Mouse (Mus musculus): ENCODE data around the gene Ptprr. TPM values are rescaled to one million over a fixed set of nuclear protein-coding genes. Genes with fewer than 3 reads are reported as not detected.

Ptprr gene
- polyA plus RNA-seq (2015; fragmentation: Nextera tagmentation; extraction: Ambion mirVana): 0.16 and 0.26 TPM in 2 replicates

GRCm38 (mm10) chr10:116017845-116018479 lies at the start of gene Ptprr:
Gene Ptprr (plus strand): TSS chr10:116018213.
- Histone ChIP-seq H3K27me3 (peaks cover 12% of the 10 kb centered on the region), H3K9me3 (replicated peaks) (no peaks in the 10 kb centered on the region), H3K4me1 (replicated peaks) (no peaks in the 10 kb centered on the region), H3K4me2 (peak within 1 kb of the TSS; percentile 42), H3K36me3 (replicated peaks) (no peaks in the 10 kb centered on the region), H3K4me3 (replicated peaks) (no peak within 1 kb of the TSS), H3K27ac (replicated peaks) (no peak within 1 kb of the TSS), H3K9ac (no peak within 1 kb of the TSS)
- under 1% methylated on average over 19 of the region's 19 CpGs for WGBS (ENCODE audit: insufficient replicate concordance)
- no peak for ATAC-seq (ENCODE audit: insufficient read depth)

GRCm38 (mm10) chr10:115976345-115976744 lies 41.7 kb upstream of the Ptprr start:
- 41% methylated on average over 7 of the region's 7 CpGs for WGBS (ENCODE audit: insufficient replicate concordance)
- no peaks in the 10 kb centered on the region for H3K4me1 ChIP-seq (replicated peaks)
- H3K9me3 ChIP-seq (replicated peaks): no peaks in the 10 kb centered on the region
- no peak for ATAC-seq (ENCODE audit: insufficient read depth)
- H3K36me3 ChIP-seq (replicated peaks): no peaks in the 10 kb centered on the region
- no peak overlapping the region for H3K4me3 ChIP-seq (replicated peaks)
- no peak overlapping the region for H3K9ac ChIP-seq
- H3K27me3 ChIP-seq: no peaks in the 10 kb centered on the region
- no peak overlapping the region for H3K4me2 ChIP-seq
- H3K27ac ChIP-seq (replicated peaks): no peak overlapping the region

DNA sequence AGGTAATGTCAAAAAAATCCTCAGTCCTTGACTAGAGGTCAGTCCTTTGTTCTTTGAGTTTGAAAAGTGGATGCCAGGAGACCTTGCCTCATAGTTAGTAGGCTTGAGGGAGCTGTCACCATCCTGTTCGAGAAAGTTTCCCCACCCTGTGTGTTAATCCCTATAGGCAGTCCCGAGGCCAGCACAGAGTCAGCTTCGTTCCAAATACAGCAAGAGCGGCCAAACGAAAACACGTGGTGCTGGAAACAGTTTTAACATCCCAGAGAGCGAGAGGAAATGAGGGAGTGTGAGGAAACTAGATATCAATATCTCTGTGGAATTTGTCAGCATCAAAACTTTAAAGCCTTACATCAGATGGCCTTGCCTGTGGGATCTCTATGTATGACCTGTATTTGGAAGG lies 39.0 kb upstream of the Ptprr start:
- H3K36me3 ChIP-seq (replicated peaks): no peaks in the 10 kb centered on the region
- no peaks in the 10 kb centered on the region for H3K4me1 ChIP-seq (replicated peaks)
- no peak overlapping the region for H3K4me3 ChIP-seq (replicated peaks)
- H3K27me3 ChIP-seq: no peaks in the 10 kb centered on the region
- no peak overlapping the region for H3K9ac ChIP-seq
- H3K4me2 ChIP-seq: no peak overlapping the region
- H3K9me3 ChIP-seq (replicated peaks): no peaks in the 10 kb centered on the region
- H3K27ac ChIP-seq (replicated peaks): no peak overlapping the region
- ATAC-seq (ENCODE audit: insufficient read depth): no peak
- WGBS (ENCODE audit: insufficient replicate concordance): 48% methylated on average over 7 of the region's 7 CpGs

GRCm38 (mm10) chr10:115980018-115980417 lies 38.0 kb upstream of the Ptprr start:
- ATAC-seq (ENCODE audit: insufficient read depth): no peak
- H3K9me3 ChIP-seq (replicated peaks): no peaks in the 10 kb centered on the region
- no peaks in the 10 kb centered on the region for H3K27me3 ChIP-seq
- no peak overlapping the region for H3K9ac ChIP-seq
- no peaks in the 10 kb centered on the region for H3K36me3 ChIP-seq (replicated peaks)
- H3K4me1 ChIP-seq (replicated peaks): no peaks in the 10 kb centered on the region
- H3K4me2 ChIP-seq: no peak overlapping the region
- no peak overlapping the region for H3K27ac ChIP-seq (replicated peaks)
- H3K4me3 ChIP-seq (replicated peaks): no peak overlapping the region
- WGBS (ENCODE audit: insufficient replicate concordance): 56% methylated on average over 2 of the region's 2 CpGs

- H3K9me3 ChIP-seq (replicated peaks): no peaks in the 10 kb centered on the region
- no peaks in the 10 kb centered on the region for H3K4me1 ChIP-seq (replicated peaks)
- no peaks in the 10 kb centered on the region for H3K36me3 ChIP-seq (replicated peaks)
- no peak for ATAC-seq (ENCODE audit: insufficient read depth)
- WGBS (ENCODE audit: insufficient replicate concordance): 50% methylated on average over 6 of the region's 6 CpGs
- no peak overlapping the region for H3K9ac ChIP-seq
- H3K27me3 ChIP-seq: no peaks in the 10 kb centered on the region
- H3K27ac ChIP-seq (replicated peaks): no peak overlapping the region
- no peak overlapping the region for H3K4me2 ChIP-seq
- H3K4me3 ChIP-seq (replicated peaks): no peak overlapping the region
Measured at GRCm38 (mm10) chr10:115984308-115984707, 33.7 kb upstream of the Ptprr start.

DNA sequence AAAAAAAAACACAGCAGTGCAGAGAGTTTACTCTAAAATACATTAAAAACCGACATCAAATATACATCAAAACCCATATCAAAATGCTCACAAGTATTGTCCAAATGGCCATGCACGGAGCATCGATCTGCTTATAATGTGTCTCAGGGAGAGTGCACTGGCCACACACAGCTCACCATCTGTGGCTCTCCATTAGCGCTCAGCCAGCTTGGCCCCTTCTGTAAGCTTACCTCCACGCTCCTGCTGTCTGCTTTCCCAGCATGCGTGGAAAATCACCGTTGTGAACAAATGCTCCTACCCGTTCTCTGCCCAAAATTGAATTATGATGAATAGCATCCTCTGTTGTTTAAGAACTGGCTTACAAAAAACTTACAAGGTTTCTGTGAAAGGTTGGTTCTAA lies 16.2 kb upstream of the Ptprr start:
- Histone ChIP-seq H3K4me1 (replicated peaks) (no peaks in the 10 kb centered on the region), H3K36me3 (replicated peaks) (no peaks in the 10 kb centered on the region), H3K9ac (no peak overlapping the region), H3K27ac (replicated peaks) (no peak overlapping the region), H3K9me3 (replicated peaks) (no peaks in the 10 kb centered on the region), H3K4me3 (replicated peaks) (no peak overlapping the region), H3K27me3 (no peaks in the 10 kb centered on the region), H3K4me2 (no peak overlapping the region)
- 74% methylated on average over 8 of the region's 8 CpGs for WGBS (ENCODE audit: insufficient replicate concordance)
- ATAC-seq (ENCODE audit: insufficient read depth): no peak

DNA sequence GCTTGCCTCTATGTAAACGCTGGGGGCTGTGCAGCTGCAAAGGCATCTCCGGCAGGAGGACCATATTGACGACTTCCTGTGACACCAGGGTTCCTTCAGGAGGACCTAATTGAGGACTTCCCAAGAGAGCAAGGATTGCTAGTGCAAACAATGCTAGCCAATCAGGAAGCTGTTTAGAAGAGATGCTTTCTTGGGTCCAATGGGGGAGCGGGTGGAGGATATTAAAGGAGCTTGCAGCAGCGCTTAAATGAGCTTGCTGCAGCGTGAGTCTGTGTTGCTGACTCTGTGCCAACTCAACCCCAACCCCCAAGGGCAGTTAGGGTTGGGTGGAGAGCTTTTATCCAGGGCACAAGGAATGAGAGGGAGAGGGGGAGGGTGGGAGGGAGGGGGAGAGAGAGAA lies 11.3 kb upstream of the Ptprr start:
- no peak for ATAC-seq (ENCODE audit: insufficient read depth)
- 39% methylated on average over 6 of the region's 6 CpGs for WGBS (ENCODE audit: insufficient replicate concordance)
- Histone ChIP-seq H3K4me2 (no peak overlapping the region), H3K27me3 (no peaks in the 10 kb centered on the region), H3K36me3 (replicated peaks) (no peaks in the 10 kb centered on the region), H3K27ac (replicated peaks) (no peak overlapping the region), H3K9ac (no peak overlapping the region), H3K9me3 (replicated peaks) (no peaks in the 10 kb centered on the region), H3K4me3 (replicated peaks) (no peak overlapping the region), H3K4me1 (replicated peaks) (no peaks in the 10 kb centered on the region)

- Histone ChIP-seq H3K27ac (replicated peaks) (no peak overlapping the region), H3K9me3 (replicated peaks) (no peaks in the 10 kb centered on the region), H3K4me2 (peak overlapping the region; percentile 42; the same call in 1 of the 2 replicates), H3K27me3 (peaks cover 12% of the 10 kb centered on the region), H3K36me3 (replicated peaks) (no peaks in the 10 kb centered on the region), H3K4me3 (replicated peaks) (no peak overlapping the region), H3K9ac (no peak overlapping the region), H3K4me1 (replicated peaks) (no peaks in the 10 kb centered on the region)
- 5% methylated on average over 17 of the region's 17 CpGs for WGBS (ENCODE audit: insufficient replicate concordance)
- ATAC-seq (ENCODE audit: insufficient read depth): no peak
Measured at GRCm38 (mm10) chr10:116018480-116018891, 473 bp downstream of the Ptprr start.

- Histone ChIP-seq H3K4me3 (replicated peaks) (no peak overlapping the region), H3K4me1 (replicated peaks) (no peaks in the 10 kb centered on the region), H3K27ac (replicated peaks) (no peak overlapping the region), H3K4me2 (no peak overlapping the region), H3K9ac (no peak overlapping the region), H3K27me3 (peaks cover 12% of the 10 kb centered on the region), H3K36me3 (replicated peaks) (no peaks in the 10 kb centered on the region), H3K9me3 (replicated peaks) (no peaks in the 10 kb centered on the region)
- no peak for ATAC-seq (ENCODE audit: insufficient read depth)
- WGBS (ENCODE audit: insufficient replicate concordance): 14% methylated on average over 20 of the region's 20 CpGs
Measured at GRCm38 (mm10) chr10:116019086-116019860, 1.3 kb downstream of the Ptprr start.

GRCm38 (mm10) chr10:116021081-116021480 lies 3.1 kb downstream of the Ptprr start:
- no peak for ATAC-seq (ENCODE audit: insufficient read depth)
- H3K27ac ChIP-seq (replicated peaks): no peak overlapping the region
- H3K4me3 ChIP-seq (replicated peaks): no peak overlapping the region
- H3K27me3 ChIP-seq: peaks cover 12% of the 10 kb centered on the region
- H3K4me1 ChIP-seq (replicated peaks): no peaks in the 10 kb centered on the region
- H3K9ac ChIP-seq: no peak overlapping the region
- H3K9me3 ChIP-seq (replicated peaks): no peaks in the 10 kb centered on the region
- H3K4me2 ChIP-seq: no peak overlapping the region
- no peaks in the 10 kb centered on the region for H3K36me3 ChIP-seq (replicated peaks)
- WGBS (ENCODE audit: insufficient replicate concordance): 46% methylated on average over 3 of the region's 3 CpGs

- Histone ChIP-seq H3K4me3 (replicated peaks) (no peak overlapping the region), H3K4me1 (replicated peaks) (no peaks in the 10 kb centered on the region), H3K9me3 (replicated peaks) (no peaks in the 10 kb centered on the region), H3K27me3 (no peaks in the 10 kb centered on the region), H3K36me3 (replicated peaks) (no peaks in the 10 kb centered on the region), H3K9ac (no peak overlapping the region), H3K4me2 (no peak overlapping the region), H3K27ac (replicated peaks) (no peak overlapping the region)
- no peak for ATAC-seq (ENCODE audit: insufficient read depth)
- 73% methylated on average over 1 of the region's 1 CpGs for WGBS (ENCODE audit: insufficient replicate concordance)
Measured at GRCm38 (mm10) chr10:116038150-116038549, 20.1 kb downstream of the Ptprr start.

Measured in liver, embryonic 15.5 days (tissue).